Mouse (Mus musculus) heart, postnatal 0 days (tissue): ENCODE data around the gene Abca5.

ENCODE experiments used
- CTCF ChIP-seq: IDR thresholded peaks from 2 replicates; pipeline ENCODE4 v1.5.1; 2016; ENCODE audit warnings: antibody characterized with exemption, control low read depth, low read depth
- EP300 ChIP-seq: IDR thresholded peaks from 2 replicates; pipeline ENCODE4 v1.6.1; 2016; ENCODE audit warnings: antibody characterized with exemption, low read depth

DNA sequence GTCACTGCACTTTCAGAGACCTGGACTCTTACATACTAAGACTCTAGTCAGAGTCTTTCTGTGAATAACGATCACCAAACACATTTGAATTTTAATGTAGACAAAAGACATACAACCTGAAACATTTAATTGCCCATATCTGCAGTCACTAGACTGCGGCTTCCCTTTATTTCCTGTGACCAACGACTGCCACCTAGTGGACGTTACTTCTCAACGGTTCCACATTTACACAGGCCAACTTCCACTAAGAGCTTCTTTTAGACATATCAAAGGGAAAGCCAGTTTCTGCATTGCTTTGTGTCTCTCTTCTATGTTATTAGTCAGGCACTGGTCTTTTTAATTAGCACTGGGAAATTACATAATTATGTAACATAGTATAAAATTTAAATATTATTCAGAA, 65.8 kb downstream of the Abca5 start:
- peak; percentile 81 for TF ChIP-seq CTCF
- no peak for TF ChIP-seq EP300
